ENCODE assay signal across 9 mouse cellular contexts in genomic region chr1:178917194-178917902, GRCm38 (mm10).
DNase-seq lines count a peak whose midpoint lies in the region; ATAC-seq lines count a peak whose summit lies in the region.
"Had no signal": no experiment of that assay in that cellular context is flagged by ENCODE, and none has a peak within 500 bp of the region (broad histone marks: within the 10 kb centered on the region; RNA-seq: fewer than 3 reads in every experiment).

No protein-coding gene starts in this region.

- no peak for ATAC-seq in hindbrain, embryonic 14.5 days (ENCODE audit: low FRiP score)
- no peak for ATAC-seq in midbrain, embryonic 16.5 days

- no peak overlapping the region for H3K9ac ChIP-seq in hindbrain, embryonic 14.5 days
- peak overlapping the region; percentile 2; the same call in 1 of the 2 replicates for H3K9ac ChIP-seq in midbrain, embryonic 16.5 days (ENCODE audit: low read depth, low read length)

- H3K4me1 ChIP-seq in hindbrain, embryonic 14.5 days (replicated peaks; ENCODE audit: control insufficient read depth, insufficient read depth, low read length) = peaks cover 17% of the 10 kb centered on the region
- peaks cover 15% of the 10 kb centered on the region for H3K4me1 ChIP-seq in midbrain, embryonic 16.5 days (ENCODE audit: control insufficient read depth, insufficient read depth, low read length)

- H3K9me3 ChIP-seq in hindbrain, embryonic 14.5 days (ENCODE audit: control insufficient read depth, low read length) = no peaks in the 10 kb centered on the region
- no peaks in the 10 kb centered on the region for H3K9me3 ChIP-seq in midbrain, embryonic 16.5 days (replicated peaks; ENCODE audit: control insufficient read depth, low read length, poor library complexity, severe bottlenecking)

- H3K4me2 ChIP-seq in hindbrain, embryonic 14.5 days (replicated peaks) = peak overlapping the region; percentile 24
- H3K4me2 ChIP-seq in midbrain, embryonic 16.5 days (ENCODE audit: low read length) = peak overlapping the region; percentile 32

- H3K36me3 ChIP-seq in hindbrain, embryonic 14.5 days (replicated peaks; ENCODE audit: control insufficient read depth, insufficient read depth) = peaks cover 35% of the 10 kb centered on the region; the same call in 1 of the 2 replicates
- 0 out of 2 replicates have a peak, but pooled peaks cover 3% of the 10 kb centered on the region for H3K36me3 ChIP-seq in midbrain, embryonic 16.5 days (ENCODE audit: control insufficient read depth, insufficient read depth, low read length)

- 44% methylated on average over 31 of the region's 31 CpGs for WGBS in hindbrain, embryonic 14.5 days
- WGBS in midbrain, embryonic 16.5 days = 51% methylated on average over 31 of the region's 31 CpGs

- no peak overlapping the region for H3K27ac ChIP-seq in hindbrain, embryonic 14.5 days
- H3K27ac ChIP-seq in midbrain, embryonic 16.5 days (ENCODE audit: low read length) = no peak overlapping the region

- no peak overlapping the region for H3K4me3 ChIP-seq in hindbrain, embryonic 14.5 days (replicated peaks; ENCODE audit: low read length)
- no peak overlapping the region for H3K4me3 ChIP-seq in midbrain, embryonic 16.5 days (ENCODE audit: low read depth, low read length)

- 0 out of 2 replicates have a peak, but pooled peaks cover 3% of the 10 kb centered on the region for H3K27me3 ChIP-seq in hindbrain, embryonic 14.5 days (ENCODE audit: control insufficient read depth, insufficient read depth, low read length)
- no peaks in the 10 kb centered on the region for H3K27me3 ChIP-seq in midbrain, embryonic 16.5 days (ENCODE audit: control insufficient read depth, insufficient read depth, low read depth, low read length)

- peak; percentile 39 to 52 for DNase-seq in cerebellum, adult 18-20 months
- no peak for DNase-seq in cerebellum, adult 8-10 months
- peak; percentile 46 for DNase-seq in retina, postnatal 1 day
- DNase-seq in retina, embryonic 14.5 days (ENCODE audit: low spot score) = no peak
- no peak for DNase-seq in hindbrain, embryonic 14.5 days (ENCODE audit: low spot score)
- DNase-seq in right cerebral cortex, adult 2 months (ENCODE audit: low spot score in 2 of 2) = no peak
- DNase-seq in thymus, adult 18-20 months = no peak
- DNase-seq: kidney, postnatal 4 days had no signal

Comparison
In these comparisons a context has a peak if more than half of its experiments do, and no peak if none do; other contexts are left out.
1. DNase-seq: peak in cerebellum, adult 18-20 months (2 of 2) and retina, postnatal 1 day (single experiment); none in cerebellum, adult 8-10 months (single experiment), retina, embryonic 14.5 days (single experiment), hindbrain, embryonic 14.5 days (single experiment), right cerebral cortex, adult 2 months (0 of 2) and thymus, adult 18-20 months (0 of 2).